In the genomic region with DNA sequence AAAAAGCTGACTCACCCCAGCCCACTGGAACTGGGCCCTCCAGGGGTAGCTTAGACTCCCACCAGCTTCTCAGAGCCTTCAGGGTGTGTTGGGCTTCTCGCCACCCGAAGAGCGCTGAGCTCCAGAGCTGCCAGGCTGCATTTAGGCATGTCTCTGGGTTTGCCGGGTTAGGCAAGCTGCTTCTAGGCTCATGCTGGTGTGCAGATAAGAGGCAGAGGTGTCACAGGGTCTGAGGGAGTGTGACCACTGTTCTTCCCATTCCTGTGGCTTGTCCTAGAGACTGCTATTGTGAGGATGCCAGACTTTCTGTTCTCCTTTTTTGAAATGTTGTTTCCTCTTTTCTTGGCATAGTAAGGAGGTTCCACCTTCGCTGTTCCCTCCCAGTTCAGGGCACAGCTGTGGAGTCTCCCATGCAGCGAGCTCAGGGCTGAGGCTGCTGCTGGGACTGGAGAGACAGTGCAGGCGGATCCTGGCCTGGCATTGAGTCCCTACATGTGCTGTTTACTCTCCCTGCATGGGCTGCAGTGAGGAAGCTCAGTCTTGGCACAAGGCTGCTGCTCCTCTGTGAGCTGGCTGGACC, we compare ENCODE assay signal across 12 mouse cellular contexts. TPM values are rescaled to one million over a fixed set of nuclear protein-coding genes. Genes with fewer than 3 reads are reported as not detected.
DNase-seq lines count a peak whose midpoint lies in the region; ATAC-seq lines count a peak whose summit lies in the region.
"Had no signal": no experiment of that assay in that cellular context is flagged by ENCODE, and none has a peak within 500 bp of the region (broad histone marks: within the 10 kb centered on the region; RNA-seq: fewer than 3 reads in every experiment).

No protein-coding gene starts in this region.

- H3K9me3 ChIP-seq in liver, embryonic 16.5 days (replicated peaks; ENCODE audit: control insufficient read depth, low read length), result no peaks in the 10 kb centered on the region
- H3K9me3 ChIP-seq: embryonic facial prominence, embryonic 13.5 days; hindbrain, embryonic 13.5 days; limb, embryonic 15.5 days had no signal

- no peaks in the 10 kb centered on the region for H3K27me3 ChIP-seq in liver, embryonic 16.5 days (ENCODE audit: control insufficient read depth, insufficient read depth, low read depth, low read length)
- H3K27me3 ChIP-seq: embryonic facial prominence, embryonic 13.5 days; hindbrain, embryonic 13.5 days; limb, embryonic 15.5 days had no signal

- 37% methylated on average over 7 of the region's 7 CpGs for WGBS in liver, embryonic 16.5 days (ENCODE audit: insufficient replicate concordance)

- no peak overlapping the region for H3K4me3 ChIP-seq in liver, embryonic 16.5 days (ENCODE audit: low read depth, low read length)
- H3K4me3 ChIP-seq: embryonic facial prominence, embryonic 13.5 days; hindbrain, embryonic 13.5 days; limb, embryonic 15.5 days had no signal

- no peak overlapping the region for H3K9ac ChIP-seq in liver, embryonic 16.5 days (ENCODE audit: low read depth, low read length)
- H3K9ac ChIP-seq: embryonic facial prominence, embryonic 13.5 days; hindbrain, embryonic 13.5 days; limb, embryonic 15.5 days had no signal

- H3K4me2 ChIP-seq in liver, embryonic 16.5 days (ENCODE audit: low read depth, low read length), result no peak overlapping the region
- H3K4me2 ChIP-seq: embryonic facial prominence, embryonic 13.5 days; hindbrain, embryonic 13.5 days; limb, embryonic 15.5 days had no signal

- peaks cover 6% of the 10 kb centered on the region for H3K4me1 ChIP-seq in liver, embryonic 16.5 days (ENCODE audit: control insufficient read depth, low read depth, low read length)
- H3K4me1 ChIP-seq: embryonic facial prominence, embryonic 13.5 days had no signal

- no peaks in the 10 kb centered on the region for H3K36me3 ChIP-seq in liver, embryonic 16.5 days (ENCODE audit: control insufficient read depth, insufficient read depth)
- H3K36me3 ChIP-seq: hindbrain, embryonic 13.5 days; limb, embryonic 15.5 days had no signal

- H3K27ac ChIP-seq in liver, embryonic 16.5 days (ENCODE audit: low read length), result peak overlapping the region; percentile 21; the same call in 1 of the 2 replicates
- H3K27ac ChIP-seq: embryonic facial prominence, embryonic 13.5 days; hindbrain, embryonic 13.5 days; limb, embryonic 15.5 days had no signal

- ATAC-seq in liver, embryonic 16.5 days (ENCODE audit: low read depth), result peak; percentile 55

- DNase-seq in layer of hippocampus, adult 11-12 months (ENCODE audit: low spot score), result peak; percentile 51
- no peak for DNase-seq in layer of hippocampus, adult 9-10 months (ENCODE audit: low spot score)
- DNase-seq in thymus, postnatal 4 days, result peak; percentile 8
- no peak for DNase-seq in thymus, postnatal 0 days (ENCODE audit: low spot score)
- DNase-seq in telencephalon, adult 2 months (ENCODE audit: low read depth, low spot score), result peak; percentile 65
- no peak for DNase-seq in urinary bladder, postnatal 4 days (ENCODE audit: low spot score in 2 of 2)
- no peak for DNase-seq in urinary bladder, adult 18-20 months (ENCODE audit: low spot score in 2 of 2)
- DNase-seq: kidney, postnatal 10 days had no signal

RNA-seq across cellular contexts. Expression of a gene that starts 10.8 kb away (rescaled TPM):
- polyA plus RNA-seq in thymus, postnatal 0 days (2015; fragmentation: Nextera tagmentation; extraction: Ambion mirVana), result 19.8 and 21.0 TPM in 2 replicates
- polyA plus RNA-seq in liver, embryonic 16.5 days (2015; fragmentation: Nextera tagmentation; extraction: Ambion mirVana), result 6.8 and 8.1 TPM in 2 replicates

RNA-seq across cellular contexts. Expression of a gene that starts 39.1 kb away (rescaled TPM):
- polyA plus RNA-seq in thymus, postnatal 0 days (2015; fragmentation: Nextera tagmentation; extraction: Ambion mirVana), result 54.4 and 64.4 TPM in 2 replicates
- 4.7 and 4.8 TPM in 2 replicates for polyA plus RNA-seq in liver, embryonic 16.5 days (2015; fragmentation: Nextera tagmentation; extraction: Ambion mirVana)

Comparison
In these comparisons a context has a peak if more than half of its experiments do, and no peak if none do; other contexts are left out.
1. DNase-seq: peak in layer of hippocampus, adult 11-12 months (single experiment), thymus, postnatal 4 days (single experiment) and telencephalon, adult 2 months (single experiment); none in layer of hippocampus, adult 9-10 months (single experiment), thymus, postnatal 0 days (single experiment), urinary bladder, postnatal 4 days (0 of 2) and urinary bladder, adult 18-20 months (0 of 2).